Mouse (Mus musculus): Measurements from ENCODE around the gene Ap2b1.

- TF ChIP-seq POLR2A (IDR thresholded peaks at IDR 0.05; ENCODE audit: extremely low read depth, insufficient read depth, low read length) = no peak
- no peak for TF ChIP-seq CTCF (IDR thresholded peaks at IDR 0.05; ENCODE audit: low read depth, low read length)
Observed at GRCm38 (mm10) chr11:83335826-83336225, 37.0 kb downstream of the Ap2b1 start.

Measured in liver, adult 2 months (tissue).